Mouse (Mus musculus): ENCODE results near the gene Lpin2.

The Lpin2 gene

GRCm38 (mm10) chr17:71285929-71286328 lies 103.6 kb downstream of the Lpin2 start:
- in situ Hi-C loops (cut with MboI; ENCODE audit: unreplicated experiment in 2 of 2): loop anchor here in 1 of 2 experiments (25.0 kb wide), 1 partner anchor 1501 kb away; no protein-coding TSS in a partner anchor

GRCm38 (mm10) chr17:71287586-71287985 lies 105.2 kb downstream of the Lpin2 start:
- in situ Hi-C loops (cut with MboI; ENCODE audit: unreplicated experiment in 2 of 2): loop anchor here in 1 of 2 experiments (25.0 kb wide), 1 partner anchor 1500 kb away; no protein-coding TSS in a partner anchor

- in situ Hi-C loops (cut with MboI; ENCODE audit: unreplicated experiment in 2 of 2): loop anchor here in 1 of 2 experiments (25.0 kb wide), 1 partner anchor 1499 kb away; no protein-coding TSS in a partner anchor
Measured at GRCm38 (mm10) chr17:71288145-71288758, 105.9 kb downstream of the Lpin2 start.

DNA sequence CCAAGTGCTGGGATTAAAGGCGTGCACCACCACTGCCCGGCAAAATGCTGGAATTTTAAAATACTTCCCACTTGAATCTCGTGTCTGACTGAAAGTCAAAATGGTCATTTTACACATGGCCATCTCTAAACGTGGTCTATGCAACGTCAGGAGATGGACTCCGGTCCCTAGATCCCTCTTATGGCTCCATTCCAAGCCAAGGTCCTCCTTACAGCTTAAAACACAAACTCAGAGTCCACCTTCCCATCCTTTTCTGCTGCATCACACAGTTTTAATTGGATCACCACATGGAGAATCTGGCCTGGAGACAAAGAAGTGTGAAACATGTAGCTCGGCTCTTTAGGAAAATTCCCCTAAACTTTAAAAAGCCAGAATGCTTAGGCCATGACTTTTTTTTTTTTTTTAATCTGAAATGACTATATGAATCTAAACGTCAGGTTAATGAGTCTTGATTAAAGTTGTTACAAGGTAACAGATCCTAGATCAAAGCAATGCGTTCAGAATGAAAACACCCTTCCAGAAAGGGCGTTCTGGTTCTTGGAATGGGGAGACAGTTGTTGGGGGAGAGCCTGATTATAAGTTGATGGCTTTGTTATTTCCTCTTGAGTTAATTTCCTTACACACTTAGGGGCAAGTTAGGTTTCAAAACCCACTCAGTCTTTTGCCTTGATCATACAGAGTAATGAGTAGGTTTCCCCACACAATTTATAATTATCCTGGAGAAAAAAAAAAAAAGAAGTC lies 106.6 kb downstream of the Lpin2 start:
- in situ Hi-C loops (cut with MboI; ENCODE audit: unreplicated experiment in 2 of 2): loop anchor here in 1 of 2 experiments (25.0 kb wide), 1 partner anchor 1498 kb away; no protein-coding TSS in a partner anchor

- in situ Hi-C loops (cut with MboI; ENCODE audit: unreplicated experiment in 2 of 2): loop anchor here in 1 of 2 experiments (25.0 kb wide), 1 partner anchor 1498 kb away; no protein-coding TSS in a partner anchor
Measured at GRCm38 (mm10) chr17:71289572-71290176, 107.3 kb downstream of the Lpin2 start.

DNA sequence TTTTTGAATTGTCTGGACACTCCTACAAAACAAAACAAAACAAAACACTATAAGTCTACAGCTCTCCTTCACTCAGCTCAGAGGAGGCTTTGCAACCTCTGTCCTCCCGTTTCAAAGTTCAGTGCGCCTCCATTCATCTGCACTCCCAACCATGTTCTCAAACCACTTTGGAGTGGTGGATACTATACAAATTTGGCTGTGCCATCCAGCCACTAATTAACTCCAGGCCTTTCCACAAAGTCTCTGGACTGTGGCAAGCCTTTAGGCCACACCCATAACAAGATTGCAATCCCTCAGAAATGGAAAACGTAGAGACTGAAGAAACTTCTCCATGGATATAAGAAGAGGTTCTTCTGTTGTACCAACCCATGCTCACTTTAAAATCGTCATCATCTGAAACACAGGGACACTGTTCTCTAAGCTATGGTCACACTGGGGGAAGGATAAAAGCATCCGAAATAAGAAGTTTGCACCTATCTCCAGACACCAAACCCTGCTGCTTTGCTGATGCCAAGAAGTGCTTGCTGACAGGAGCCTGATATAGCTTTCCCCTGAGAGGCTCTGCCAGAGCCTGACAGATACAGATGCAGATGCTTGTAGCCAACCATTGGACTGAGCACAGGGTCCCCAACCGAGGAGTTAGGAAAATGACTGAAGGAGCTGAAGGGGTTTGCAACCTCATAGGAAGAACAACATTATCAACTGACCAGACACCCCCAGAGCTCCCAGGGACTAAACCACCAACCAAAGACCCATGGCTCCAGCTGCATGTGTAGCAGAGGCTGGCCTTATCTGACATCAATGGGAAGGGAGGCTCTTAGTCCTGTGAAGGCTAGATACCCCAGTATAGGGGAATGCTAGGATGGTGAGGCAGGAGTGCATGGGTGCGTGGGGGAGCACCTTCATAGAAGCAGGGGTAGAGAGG lies 108.4 kb downstream of the Lpin2 start:
- in situ Hi-C loops (cut with MboI; ENCODE audit: unreplicated experiment in 2 of 2): loop anchor here in 1 of 2 experiments (25.0 kb wide), 1 partner anchor 1497 kb away; no protein-coding TSS in a partner anchor

DNA sequence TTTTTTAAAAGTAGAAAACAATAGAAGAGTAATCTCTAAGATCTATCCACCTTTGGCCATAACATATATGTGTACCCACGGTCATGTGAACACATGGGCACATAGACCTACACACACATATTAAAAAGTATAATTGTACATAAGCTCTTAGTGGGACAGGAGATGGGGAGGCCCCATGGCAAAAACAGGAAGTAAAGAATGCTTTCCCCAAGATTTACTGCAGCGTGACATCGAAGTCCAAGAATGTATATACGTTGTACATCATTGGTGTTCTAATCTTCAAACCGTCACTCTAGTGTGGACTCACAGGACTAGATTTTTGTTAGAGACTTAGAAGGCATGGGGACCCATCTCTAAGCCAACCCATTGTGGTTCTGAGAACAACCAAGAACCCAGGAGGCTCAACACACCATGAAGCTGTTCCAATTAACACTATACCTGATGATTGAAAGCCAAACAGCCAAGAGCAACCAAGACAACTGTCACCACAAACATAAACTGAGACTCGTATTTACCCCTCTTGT lies 109.6 kb downstream of the Lpin2 start:
- in situ Hi-C loops (cut with MboI; ENCODE audit: unreplicated experiment in 2 of 2): loop anchor here in 1 of 2 experiments (25.0 kb wide), 1 partner anchor 1495 kb away; no protein-coding TSS in a partner anchor

DNA sequence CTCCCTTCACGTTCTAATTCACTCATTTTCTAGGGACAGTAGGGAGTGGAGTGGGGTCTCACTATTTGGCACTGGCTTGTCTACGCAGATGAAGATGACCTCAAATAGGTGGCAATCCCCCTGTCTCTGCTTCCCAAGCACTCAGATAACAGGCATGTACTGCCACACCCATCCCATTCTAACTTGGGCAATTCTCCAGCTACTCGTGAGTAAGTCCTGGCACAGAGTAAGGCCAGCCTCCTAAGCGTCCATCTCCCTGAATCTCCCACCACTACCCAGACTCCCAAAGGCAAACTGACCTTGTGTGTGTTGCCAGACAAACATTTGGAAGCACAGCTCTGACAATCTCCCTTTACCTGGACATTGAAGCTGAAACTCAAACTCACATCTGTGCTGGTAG lies 110.5 kb downstream of the Lpin2 start:
- in situ Hi-C loops (cut with MboI; ENCODE audit: unreplicated experiment in 2 of 2): loop anchor here in 1 of 2 experiments (25.0 kb wide), 1 partner anchor 1494 kb away; no protein-coding TSS in a partner anchor

DNA sequence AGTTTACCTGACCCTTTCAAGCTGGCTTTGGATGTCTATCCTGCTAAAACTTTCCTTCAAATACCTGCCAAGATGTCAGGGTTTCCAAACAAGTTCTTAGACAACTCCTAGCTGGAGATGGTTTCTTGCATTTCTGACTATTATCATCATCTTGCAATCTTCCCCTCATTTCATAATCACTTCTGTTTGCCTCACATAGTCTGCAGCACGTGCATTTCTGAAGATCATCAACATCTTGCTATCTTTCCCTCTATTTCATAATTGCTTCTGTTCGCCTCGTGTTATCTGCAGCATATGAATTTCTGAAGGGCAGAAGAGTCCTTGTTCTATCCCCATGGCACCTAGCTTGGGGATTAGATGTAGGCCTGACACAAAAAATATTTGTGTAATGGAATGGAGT lies 112.2 kb downstream of the Lpin2 start:
- in situ Hi-C loops (cut with MboI; ENCODE audit: unreplicated experiment in 2 of 2): loop anchor here in 1 of 2 experiments (25.0 kb wide), 1 partner anchor 1493 kb away; no protein-coding TSS in a partner anchor

All from v-Abl transformed pro-B cells (cell line).